Mouse (Mus musculus): ENCODE measurements around the gene Pnp2.

The Pnp2 gene

DNA sequence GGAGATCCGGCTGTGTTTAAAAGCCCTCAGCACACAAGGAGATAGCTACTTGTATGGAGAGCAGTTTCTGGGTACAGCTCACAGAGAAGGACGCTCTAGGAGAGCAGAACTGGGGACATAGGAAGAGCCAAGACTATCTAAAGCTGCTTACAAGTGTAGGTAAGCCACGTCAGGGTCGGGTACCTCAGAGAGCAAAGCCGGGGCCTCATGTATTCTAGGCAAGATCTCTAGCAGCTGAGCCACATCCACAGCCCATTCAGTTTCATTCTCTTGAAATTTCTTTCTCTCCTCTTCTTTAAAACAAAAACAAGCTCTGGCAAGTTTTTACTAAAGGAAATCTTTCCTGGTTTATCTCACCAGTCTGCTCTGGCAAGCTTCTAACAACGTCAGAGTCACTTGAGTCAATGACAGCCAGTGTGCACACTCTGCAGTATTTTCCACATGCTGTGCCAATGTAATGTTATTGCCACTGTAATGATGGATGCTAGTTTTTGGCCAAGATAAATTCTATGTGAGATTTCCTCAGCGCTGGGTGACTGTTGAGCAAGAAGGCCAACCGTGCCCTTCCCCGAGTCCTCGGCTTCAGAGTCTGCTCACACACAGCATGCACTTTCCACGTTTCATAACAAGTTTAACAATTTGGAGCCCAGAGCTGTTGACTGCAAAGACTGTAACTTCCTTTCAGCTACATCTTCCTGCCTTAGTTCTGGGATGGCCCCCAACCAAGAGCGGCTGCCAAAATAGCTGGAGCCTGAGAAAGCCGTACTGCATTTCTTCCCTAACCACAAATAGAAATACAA lies 52.3 kb downstream of the Pnp2 start:
- DNase-seq (ENCODE audit: extremely low spot score, low read depth, low spot score) = no peak

DNA sequence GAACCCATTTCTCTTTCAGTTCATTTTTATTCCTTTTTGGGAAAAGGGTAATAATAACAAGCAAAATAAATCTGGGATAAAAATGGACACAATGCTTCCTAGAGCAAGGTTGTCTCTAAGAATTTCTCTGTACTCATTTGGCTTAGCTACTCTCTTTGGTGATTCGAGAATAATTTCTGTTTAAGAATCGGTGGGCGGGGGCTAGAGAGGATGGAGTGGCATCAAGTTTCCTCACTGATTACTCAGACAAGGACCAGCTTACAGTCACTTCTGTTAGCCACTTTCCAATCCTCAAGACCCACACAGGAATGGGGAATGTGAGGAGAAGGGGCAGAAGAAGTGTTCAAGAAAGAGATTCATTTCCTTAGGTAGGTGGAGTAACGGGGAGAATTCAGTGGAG lies 53.0 kb downstream of the Pnp2 start:
- DNase-seq (ENCODE audit: extremely low spot score, low read depth, low spot score) = no peak

DNA sequence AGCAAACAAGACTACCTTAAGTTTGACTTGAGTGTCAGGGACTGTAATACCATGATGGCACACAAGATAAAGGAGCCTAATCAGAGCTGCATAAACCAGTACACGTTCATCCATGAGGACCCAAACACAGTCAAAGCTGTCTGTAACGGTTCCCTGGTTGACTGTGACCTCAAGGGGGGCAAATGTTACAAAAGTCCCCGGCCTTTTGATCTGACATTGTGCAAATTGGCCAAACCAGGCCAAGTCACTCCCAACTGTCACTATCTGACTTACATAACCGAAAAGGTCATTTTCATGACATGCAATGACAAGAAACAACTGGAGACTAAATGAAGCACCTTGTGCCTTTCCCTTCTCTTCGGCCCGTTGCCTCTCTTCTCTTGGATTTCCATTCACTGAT lies 53.8 kb downstream of the Pnp2 start:
- DNase-seq (ENCODE audit: extremely low spot score, low read depth, low spot score) = no peak

All from hindlimb bud, embryonic 11.5 days (tissue).